14 mouse cellular contexts compared by ENCODE assay signal in the genomic region with DNA sequence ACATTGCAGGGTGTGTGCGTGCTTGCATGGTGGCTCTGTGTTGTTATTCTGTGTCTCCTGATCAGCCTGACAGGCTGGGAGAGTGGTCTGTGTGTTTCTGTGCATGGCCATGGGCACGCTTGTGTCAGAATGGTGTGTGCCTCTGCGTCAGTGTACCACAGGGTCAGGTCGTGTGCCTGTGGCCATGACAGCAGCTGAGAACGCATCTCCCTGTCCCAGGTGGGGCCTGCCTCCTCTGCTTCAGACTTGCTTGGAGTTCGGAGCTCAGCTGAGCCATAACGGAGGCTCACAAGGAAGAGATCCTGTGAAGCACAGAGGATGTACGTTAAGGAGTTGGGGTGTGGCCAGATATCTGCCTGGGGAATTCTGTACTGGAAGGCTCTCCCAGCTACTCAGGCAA. TPM values are rescaled to one million over a fixed set of nuclear protein-coding genes. Genes with fewer than 3 reads are reported as not detected.
DNase-seq lines count a peak whose midpoint lies in the region; ATAC-seq lines count a peak whose summit lies in the region.
"Had no signal": no experiment of that assay in that cellular context is flagged by ENCODE, and none has a peak within 500 bp of the region (broad histone marks: within the 10 kb centered on the region; RNA-seq: fewer than 3 reads in every experiment).

No protein-coding gene starts in this region.

- no peaks in the 10 kb centered on the region for H3K36me3 ChIP-seq in kidney, embryonic 16.5 days (ENCODE audit: insufficient read depth, low read length)
- no peaks in the 10 kb centered on the region for H3K36me3 ChIP-seq in embryonic facial prominence, embryonic 13.5 days
- no peaks in the 10 kb centered on the region for H3K36me3 ChIP-seq in forebrain, embryonic 15.5 days
- no peaks in the 10 kb centered on the region for H3K36me3 ChIP-seq in midbrain, embryonic 14.5 days (ENCODE audit: control insufficient read depth, insufficient read depth, low read length)

- no peak for DNase-seq in kidney, postnatal 25 days
- no peak for DNase-seq in midbrain, embryonic 14.5 days
- DNase-seq in liver = no peak
- DNase-seq in urinary bladder, postnatal 36 days (ENCODE audit: low spot score in 2 of 2) = no peak
- DNase-seq: cerebellum, adult 18-20 months; heart, postnatal 36 days; kidney, adult 9 months; liver, postnatal 0 days; right cerebral cortex, postnatal 25 days had no signal

- H3K4me3 ChIP-seq in kidney, embryonic 16.5 days (ENCODE audit: low read length) = no peak overlapping the region
- H3K4me3 ChIP-seq in embryonic facial prominence, embryonic 13.5 days = no peak overlapping the region
- no peak overlapping the region for H3K4me3 ChIP-seq in forebrain, embryonic 15.5 days
- H3K4me3 ChIP-seq in midbrain, embryonic 14.5 days (replicated peaks; ENCODE audit: low read depth, low read length) = no peak overlapping the region

- H3K27ac ChIP-seq in kidney, embryonic 16.5 days (ENCODE audit: low read length) = 0 out of 2 replicates have a peak overlapping the region, but pooled peaks have one; percentile 4
- peak overlapping the region; percentile 55; the same call in 1 of the 2 replicates for H3K27ac ChIP-seq in embryonic facial prominence, embryonic 13.5 days
- peak overlapping the region; percentile 92 for H3K27ac ChIP-seq in forebrain, embryonic 15.5 days (replicated peaks)
- peak overlapping the region; percentile 80 for H3K27ac ChIP-seq in midbrain, embryonic 14.5 days (replicated peaks; ENCODE audit: low read depth, low read length)

- 72% methylated on average over 8 of the region's 8 CpGs for WGBS in kidney, embryonic 16.5 days
- 64% methylated on average over 8 of the region's 8 CpGs for WGBS in embryonic facial prominence, embryonic 13.5 days
- 75% methylated on average over 8 of the region's 8 CpGs for WGBS in forebrain, embryonic 15.5 days
- 68% methylated on average over 8 of the region's 8 CpGs for WGBS in midbrain, embryonic 14.5 days

- ATAC-seq in kidney, embryonic 16.5 days (ENCODE audit: low FRiP score, low TSS enrichment) = no peak
- ATAC-seq in embryonic facial prominence, embryonic 13.5 days (ENCODE audit: insufficient number of reproducible peaks, insufficient read depth, low FRiP score, low TSS enrichment, low read depth) = no peak
- ATAC-seq in forebrain, embryonic 15.5 days (replicated peaks) = no peak
- no peak for ATAC-seq in midbrain, embryonic 14.5 days (ENCODE audit: low FRiP score, low TSS enrichment)
- ATAC-seq: activated CD4-positive, CD25-positive, alpha-beta regulatory T cell, adult 4 months; CD4-positive, CD25-positive, alpha-beta regulatory T cell, adult 4 months; liver, postnatal 0 days had no signal

- H3K4me2 ChIP-seq in kidney, embryonic 16.5 days (replicated peaks; ENCODE audit: low read depth, low read length) = no peak overlapping the region
- no peak overlapping the region for H3K4me2 ChIP-seq in embryonic facial prominence, embryonic 13.5 days
- H3K4me2 ChIP-seq in forebrain, embryonic 15.5 days (replicated peaks) = no peak overlapping the region
- H3K4me2 ChIP-seq in midbrain, embryonic 14.5 days (ENCODE audit: low read length) = no peak overlapping the region

- no peaks in the 10 kb centered on the region for H3K27me3 ChIP-seq in kidney, embryonic 16.5 days (ENCODE audit: insufficient read depth, low read length)
- H3K27me3 ChIP-seq in embryonic facial prominence, embryonic 13.5 days = no peaks in the 10 kb centered on the region
- no peaks in the 10 kb centered on the region for H3K27me3 ChIP-seq in forebrain, embryonic 15.5 days
- H3K27me3 ChIP-seq in midbrain, embryonic 14.5 days (ENCODE audit: control insufficient read depth, insufficient read depth, low read length) = no peaks in the 10 kb centered on the region

- H3K9ac ChIP-seq in kidney, embryonic 16.5 days (replicated peaks; ENCODE audit: low read length) = 0 out of 2 replicates have a peak overlapping the region, but pooled peaks have one; percentile 4
- 0 out of 2 replicates have a peak overlapping the region, but pooled peaks have one; percentile 16 for H3K9ac ChIP-seq in embryonic facial prominence, embryonic 13.5 days
- H3K9ac ChIP-seq in forebrain, embryonic 15.5 days (replicated peaks) = no peak overlapping the region
- H3K9ac ChIP-seq in midbrain, embryonic 14.5 days (replicated peaks; ENCODE audit: low read length) = no peak overlapping the region
- H3K9ac ChIP-seq: liver, postnatal 0 days had no signal

- no peaks in the 10 kb centered on the region for H3K9me3 ChIP-seq in kidney, embryonic 16.5 days (ENCODE audit: low read length)
- no peaks in the 10 kb centered on the region for H3K9me3 ChIP-seq in embryonic facial prominence, embryonic 13.5 days
- H3K9me3 ChIP-seq in forebrain, embryonic 15.5 days = no peaks in the 10 kb centered on the region
- H3K9me3 ChIP-seq in midbrain, embryonic 14.5 days (ENCODE audit: control insufficient read depth, low read length) = no peaks in the 10 kb centered on the region

- H3K4me1 ChIP-seq in kidney, embryonic 16.5 days (ENCODE audit: insufficient read depth, low read length) = peaks cover 49% of the 10 kb centered on the region
- H3K4me1 ChIP-seq in embryonic facial prominence, embryonic 13.5 days = peaks cover 53% of the 10 kb centered on the region
- peaks cover 54% of the 10 kb centered on the region for H3K4me1 ChIP-seq in forebrain, embryonic 15.5 days
- peaks cover 54% of the 10 kb centered on the region for H3K4me1 ChIP-seq in midbrain, embryonic 14.5 days (ENCODE audit: control insufficient read depth, insufficient read depth, low read length)

RNA-seq across cellular contexts. Expression of a gene that starts 13.1 kb away (rescaled TPM):
- polyA plus RNA-seq in kidney, embryonic 16.5 days (2015; fragmentation: Nextera tagmentation; extraction: Ambion mirVana) = 1.5 and 2.5 TPM in 2 replicates
- polyA plus RNA-seq in embryonic facial prominence, embryonic 13.5 days (2015; fragmentation: Nextera tagmentation; extraction: Ambion mirVana) = 1.9 and 2.0 TPM in 2 replicates
- polyA plus RNA-seq in forebrain, embryonic 15.5 days (2015; fragmentation: Nextera tagmentation; extraction: Ambion mirVana) = 0.63 and 1.4 TPM in 2 replicates
- polyA plus RNA-seq in midbrain, embryonic 14.5 days (2014; fragmentation: Nextera tagmentation; extraction: Ambion mirVana) = 0.46 and 1.2 TPM in 2 replicates

Comparison
In these comparisons a context has a peak if more than half of its experiments do, and no peak if none do; other contexts are left out.
1. H3K27ac ChIP-seq: peak in every context shown above with its lines; median percentile 92 in forebrain, embryonic 15.5 days; 80 in midbrain, embryonic 14.5 days; 55 in embryonic facial prominence, embryonic 13.5 days; 4 in kidney, embryonic 16.5 days.
2. H3K9ac ChIP-seq: peak in kidney, embryonic 16.5 days (single experiment) and embryonic facial prominence, embryonic 13.5 days (single experiment); none in forebrain, embryonic 15.5 days (single experiment) and midbrain, embryonic 14.5 days (single experiment).